Mouse (Mus musculus) MEL (cell line): ENCODE data around the gene D6Ertd527e. TPM values are rescaled to one million over a fixed set of nuclear protein-coding genes. Genes with fewer than 3 reads are reported as not detected.

Experiments
- DNase-seq: peaks from one replicate; pipeline ENCODE4 v3.0.0; 2011; ENCODE audit warnings: low read depth, low spot score
- H3K27ac ChIP-seq: 2 replicates; pipeline ENCODE4 v1.5.1; 2012; ENCODE audit warnings: low read depth, mild to moderate bottlenecking, control low read depth, low read length, moderate library complexity; ENCODE audit not compliant: control insufficient read depth
- H3K27me3 ChIP-seq, 2 experiments: fragments of 150-350 bp in 1 of 2; sonication (generic) in 1 of 2; 2 replicates each; pipeline ENCODE4 v1.6.1; 2012; ENCODE audit warnings: low read length in 2 of 2, mild to moderate bottlenecking in 2 of 2, improper control_type of control experiment in 1 of 2, moderate library complexity in 1 of 2; ENCODE audit not compliant: insufficient read depth in 2 of 2, control insufficient read depth in 1 of 2
- H3K36me3 ChIP-seq, 2 experiments: 2 replicates each; pipeline ENCODE4 v1.6.1; 2012 to 2014; ENCODE audit warnings: low read length in 2 of 2, improper control_type of control experiment in 1 of 2, inconsistent platforms in 1 of 2, mild to moderate bottlenecking in 1 of 2; ENCODE audit not compliant: insufficient read depth in 2 of 2, control insufficient read depth in 1 of 2
- H3K4me1 ChIP-seq, 2 experiments: fragments of 150-350 bp in 1 of 2; sonication (generic) in 1 of 2; 2 replicates each; pipeline ENCODE4 v1.6.1; 2012; ENCODE audit warnings: low read length in 2 of 2, improper control_type of control experiment in 1 of 2, mild to moderate bottlenecking in 1 of 2; ENCODE audit not compliant: insufficient read depth in 2 of 2, control insufficient read depth in 1 of 2
- H3K4me3 ChIP-seq, 2 experiments: fragments of 150-350 bp in 1 of 2; sonication (generic) in 1 of 2; 2 replicates each; pipeline ENCODE4 v1.5.1; 2012; ENCODE audit warnings: low read depth in 2 of 2, low read length in 2 of 2, mild to moderate bottlenecking in 2 of 2, moderate library complexity in 2 of 2, control low read depth in 1 of 2, improper control_type of control experiment in 1 of 2; ENCODE audit not compliant: control insufficient read depth in 1 of 2, insufficient read depth in 1 of 2
- H3K79me2 ChIP-seq: 2 replicates; pipeline ENCODE4 v1.6.1; 2012; ENCODE audit warnings: mild to moderate bottlenecking, low read length, moderate library complexity; ENCODE audit not compliant: control insufficient read depth, poor library complexity, insufficient read depth
- H3K9ac ChIP-seq: 2 replicates; pipeline ENCODE4 v1.6.1; 2012; ENCODE audit warnings: low read depth, mild to moderate bottlenecking, control low read depth, low read length, moderate library complexity; ENCODE audit not compliant: control insufficient read depth, poor library complexity, severe bottlenecking
- H3K9me3 ChIP-seq: fragments of 150-350 bp; sonication (generic); replicated peaks from 2 replicates; pipeline ENCODE4 v1.6.1; 2012; ENCODE audit warnings: mild to moderate bottlenecking, low read length, improper control_type of control experiment, moderate library complexity; ENCODE audit not compliant: insufficient read depth
- CTCF ChIP-seq, 3 experiments: IDR thresholded peaks in 2 of 3; conservative IDR thresholded peaks in 1 of 3; 2 replicates each; pipeline ENCODE4 v1.5.1; 2011 to 2012; ENCODE audit warnings: low read length in 3 of 3, low read depth in 2 of 3, mild to moderate bottlenecking in 2 of 3, improper control_type of control experiment in 1 of 3, inconsistent platforms in 1 of 3, mixed read lengths in 1 of 3, moderate library complexity in 1 of 3; ENCODE audit not compliant: control insufficient read depth in 1 of 3, insufficient read depth in 1 of 3, poor library complexity in 1 of 3, severe bottlenecking in 1 of 3
- E2F4 ChIP-seq: IDR thresholded peaks from 2 replicates; pipeline ENCODE4 v1.6.1; 2011; ENCODE audit warnings: low read depth, low read length, improper control_type of control experiment, borderline replicate concordance
- GABPA ChIP-seq: IDR thresholded peaks from 2 replicates; pipeline ENCODE4 v1.6.1; 2012; ENCODE audit warnings: low read depth, mild to moderate bottlenecking, inconsistent platforms, low read length, improper control_type of control experiment, moderate library complexity
- GATA1 ChIP-seq: IDR thresholded peaks from 2 replicates; pipeline ENCODE4 v1.6.1; 2011; ENCODE audit warnings: low read depth, low read length, improper control_type of control experiment
- JUND ChIP-seq: IDR thresholded peaks from 2 replicates; pipeline ENCODE4 v1.6.1; 2011; ENCODE audit warnings: low read depth, mild to moderate bottlenecking, improper control_type of control experiment, low read length
- KAT2A ChIP-seq: conservative IDR thresholded peaks from 2 replicates; pipeline ENCODE4 v1.6.1; 2012; ENCODE audit warnings: low read depth, low read length, improper control_type of control experiment, inconsistent platforms
- MEF2A ChIP-seq: IDR thresholded peaks from 2 replicates; pipeline ENCODE4 v1.6.1; 2014; ENCODE audit warnings: low read depth, mild to moderate bottlenecking, inconsistent platforms, low read length, improper control_type of control experiment; ENCODE audit not compliant: poor library complexity, insufficient replicate concordance, severe bottlenecking; ENCODE audit errors: extremely low read depth
- NELFE ChIP-seq: IDR thresholded peaks from 2 replicates; pipeline ENCODE4 v1.6.1; 2011; ENCODE audit warnings: low read depth, low read length, improper control_type of control experiment
- POLR2A ChIP-seq, 2 experiments: IDR thresholded peaks; 2 replicates each; pipeline ENCODE4 v1.6.1; 2011 to 2012; ENCODE audit warnings: low read length in 2 of 2, mild to moderate bottlenecking in 2 of 2, control low read depth in 1 of 2, improper control_type of control experiment in 1 of 2, low read depth in 1 of 2, moderate library complexity in 1 of 2; ENCODE audit not compliant: control insufficient read depth in 1 of 2, insufficient read depth in 1 of 2, poor library complexity in 1 of 2
- POLR2AphosphoS5 ChIP-seq: IDR thresholded peaks from 2 replicates; pipeline ENCODE4 v1.6.1; 2012; ENCODE audit warnings: low read depth, borderline replicate concordance, mild to moderate bottlenecking, inconsistent platforms, low read length, moderate library complexity, mixed read lengths
- SMC3 ChIP-seq: IDR thresholded peaks from 2 replicates; pipeline ENCODE4 v1.6.1; 2011; ENCODE audit warnings: low read depth, low read length, improper control_type of control experiment
- TAL1 ChIP-seq: IDR thresholded peaks from 2 replicates; pipeline ENCODE4 v1.6.1; 2012; ENCODE audit warnings: mild to moderate bottlenecking, inconsistent platforms, low read length, moderate library complexity, mixed read lengths
- TBP ChIP-seq: IDR thresholded peaks from 2 replicates; pipeline ENCODE4 v1.8.0; 2011; ENCODE audit warnings: low read depth, low read length, improper control_type of control experiment
- TCF12 ChIP-seq: IDR thresholded peaks from 2 replicates; pipeline ENCODE4 v1.6.1; 2014; ENCODE audit warnings: low read depth, mild to moderate bottlenecking, inconsistent platforms, low read length, improper control_type of control experiment, moderate library complexity
- UBTF ChIP-seq: IDR thresholded peaks from 2 replicates; pipeline ENCODE4 v1.6.1; 2012; ENCODE audit warnings: low read depth, mild to moderate bottlenecking, inconsistent platforms, low read length, improper control_type of control experiment, moderate library complexity, borderline replicate concordance; ENCODE audit not compliant: insufficient read depth
- USF1 ChIP-seq: IDR thresholded peaks from 2 replicates; pipeline ENCODE4 v1.6.1; 2014; ENCODE audit warnings: low read depth, mild to moderate bottlenecking, inconsistent platforms, low read length, improper control_type of control experiment, moderate library complexity
- ZKSCAN1 ChIP-seq: IDR thresholded peaks from 2 replicates; pipeline ENCODE4 v1.6.1; 2012; ENCODE audit warnings: low read depth, mild to moderate bottlenecking, inconsistent platforms, low read length, improper control_type of control experiment, moderate library complexity
- polyA plus RNA-seq, 2 experiments: library from polyadenylated mRNA; stranded (reverse) in 1 of 2; unstranded in 1 of 2; fragments of >175 nt in 1 of 2; fragments of >200 nt in 1 of 2; gene quantifications; 2 replicates each; pipeline versions ENCODE4 v1.2.1 to v1.2.4; 2012; ENCODE audit warnings: low replicate concordance in 2 of 2, low read depth in 1 of 2; ENCODE audit not compliant: insufficient read length in 2 of 2, insufficient read depth in 1 of 2, missing spikeins in 1 of 2
- total RNA-seq: library from RNA; depleted of rRNA; stranded (reverse); fragments of 300-350 nt; gene quantifications from 2 replicates; pipeline ENCODE4 v1.2.3, GENCODE M21; 2012

Gene D6Ertd527e
- total and polyA plus RNA-seq, 3 experiments: 0.06 TPM; not detected in 2

- Histone ChIP-seq H3K79me2 (no peaks in the 10 kb centered on the region; the same call in 1 of the 2 replicates), H3K9me3 (no peaks in the 10 kb centered on the region), H3K36me3 (peaks cover 40 to 48% of the 10 kb centered on the region in 2 experiments), H3K9ac (no peak overlapping the region), H3K27me3 (no peaks in the 10 kb centered on the region), H3K4me3 (no peak overlapping the region), H3K4me1 (peaks cover 23 to 29% of the 10 kb centered on the region in 2 experiments), H3K27ac (no peak overlapping the region)
- no peak for DNase-seq
- TF ChIP-seq POLR2A (IDR thresholded peaks at IDR 0.05; ENCODE audit: control insufficient read depth in 1 of 2, insufficient read depth in 1 of 2, low read depth in 1 of 2, low read length in 2 of 2, poor library complexity in 1 of 2) (no peak), E2F4 (no peak), MEF2A (no peak), ZKSCAN1 (no peak), NELFE (no peak), SMC3 (no peak), CTCF (IDR thresholded peaks at IDR 0.05 in 2 of 3, conservative IDR thresholded peaks at IDR 0.05 in 1 of 3; ENCODE audit: control insufficient read depth in 1 of 3, insufficient read depth in 1 of 3, low read depth in 2 of 3, low read length in 3 of 3, poor library complexity in 1 of 3, severe bottlenecking in 1 of 3) (no peak), GATA1 (no peak)
These were observed 35.2 kb upstream of the D6Ertd527e start for GRCm38 (mm10) chr6:87069195-87069900.

GRCm38 (mm10) chr6:87070641-87071040 is 33.9 kb upstream of the D6Ertd527e start:
- Histone ChIP-seq H3K79me2 (no peaks in the 10 kb centered on the region; the same call in 1 of the 2 replicates), H3K9ac (no peak overlapping the region), H3K36me3 (peaks cover 48 to 53% of the 10 kb centered on the region in 2 experiments), H3K9me3 (no peaks in the 10 kb centered on the region), H3K27me3 (no peaks in the 10 kb centered on the region), H3K27ac (no peak overlapping the region), H3K4me3 (no peak overlapping the region), H3K4me1 (peaks cover 31 to 36% of the 10 kb centered on the region in 2 experiments)
- no peak for TF ChIP-seq GABPA
- TF ChIP-seq TBP: no peak
- TF ChIP-seq TCF12: no peak
- no peak for TF ChIP-seq POLR2AphosphoS5
- no peak for TF ChIP-seq TAL1
- TF ChIP-seq KAT2A: no peak
- no peak for TF ChIP-seq UBTF
- no peak for TF ChIP-seq USF1
- TF ChIP-seq JUND: no peak
- no peak for DNase-seq
